Mouse (Mus musculus) CH12.LX (cell line): ENCODE data around the gene Vav1. TPM values are rescaled to one million over a fixed set of nuclear protein-coding genes. Genes with fewer than 3 reads are reported as not detected.

Experiments
- DNase-seq: peaks from one replicate; pipeline ENCODE4 v3.0.0-alpha.2; 2013; ENCODE audit errors: extremely low read depth
- H3K27ac ChIP-seq: 2 replicates; pipeline ENCODE4 v1.5.1; 2012; ENCODE audit warnings: low read depth, mild to moderate bottlenecking, control low read depth, moderate library complexity; ENCODE audit not compliant: insufficient read depth
- H3K27me3 ChIP-seq: replicated peaks from 2 replicates; pipeline ENCODE3; 2012; ENCODE audit warnings: inconsistent platforms
- H3K36me3 ChIP-seq, 2 experiments: replicated peaks in 1 of 2; 2 replicates each; pipeline versions ENCODE3 to v1.6.1; 2012; ENCODE audit warnings: inconsistent platforms in 1 of 2, low read length in 1 of 2, mild to moderate bottlenecking in 1 of 2, mixed read lengths in 1 of 2, moderate library complexity in 1 of 2; ENCODE audit not compliant: control insufficient read depth in 1 of 2, insufficient read depth in 1 of 2
- H3K4me1 ChIP-seq, 2 experiments: 2 replicates each; pipeline ENCODE4 v1.6.1; 2012; ENCODE audit warnings: inconsistent platforms in 1 of 2, moderate library complexity in 1 of 2; ENCODE audit not compliant: insufficient read depth in 2 of 2, control insufficient read depth in 1 of 2
- H3K4me2 ChIP-seq: 2 replicates; pipeline ENCODE4 v1.6.1; 2012; ENCODE audit warnings: low read depth, mild to moderate bottlenecking, control low read depth; ENCODE audit not compliant: poor library complexity, insufficient read depth, severe bottlenecking
- H3K4me3 ChIP-seq, 3 experiments: fragments of 150-350 bp in 1 of 3; sonication (generic) in 1 of 3; replicated peaks in 1 of 3; 2 replicates each; pipeline versions ENCODE3 to v1.5.1; 2011 to 2012; ENCODE audit warnings: low read depth in 2 of 3, low read length in 2 of 3, mild to moderate bottlenecking in 2 of 3, moderate library complexity in 2 of 3, control low read depth in 1 of 3, improper control_type of control experiment in 1 of 3, inconsistent platforms in 1 of 3, mixed read lengths in 1 of 3; ENCODE audit not compliant: poor library complexity in 1 of 3
- H3K79me2 ChIP-seq: replicated peaks from 2 replicates; pipeline ENCODE4 v1.6.1; 2012; ENCODE audit warnings: mild to moderate bottlenecking, moderate library complexity; ENCODE audit not compliant: control insufficient read depth, poor library complexity, insufficient read depth, severe bottlenecking; ENCODE audit errors: extremely low read depth
- H3K9ac ChIP-seq: 2 replicates; pipeline ENCODE4 v1.6.1; 2012; ENCODE audit warnings: low read depth, mild to moderate bottlenecking, control low read depth, moderate library complexity; ENCODE audit not compliant: insufficient read depth
- H3K9me3 ChIP-seq: replicated peaks from 2 replicates; pipeline ENCODE3; 2012; ENCODE audit warnings: low read length, inconsistent platforms, mixed read lengths
- BHLHE40 ChIP-seq: IDR thresholded peaks from 2 replicates; pipeline ENCODE4 v1.6.1; 2011; ENCODE audit warnings: mild to moderate bottlenecking, low read depth, low read length, improper control_type of control experiment
- CHD1 ChIP-seq: IDR thresholded peaks from 2 replicates; pipeline ENCODE4 v1.6.1; 2012; ENCODE audit warnings: low read depth, low read length, improper control_type of control experiment, inconsistent platforms
- CHD2 ChIP-seq: IDR thresholded peaks from 2 replicates; pipeline ENCODE4 v1.6.1; 2011; ENCODE audit warnings: low read length, improper control_type of control experiment
- CTCF ChIP-seq, 2 experiments: IDR thresholded peaks in 1 of 2; conservative IDR thresholded peaks in 1 of 2; 2 replicates each; pipeline ENCODE4 v1.5.1; 2011 to 2012; ENCODE audit warnings: low read depth in 2 of 2, low read length in 2 of 2, improper control_type of control experiment in 1 of 2, inconsistent platforms in 1 of 2, mild to moderate bottlenecking in 1 of 2, moderate library complexity in 1 of 2
- E2F4 ChIP-seq: IDR thresholded peaks from 2 replicates; pipeline ENCODE4 v1.6.1; 2011; ENCODE audit warnings: low read depth, low read length, improper control_type of control experiment; ENCODE audit not compliant: insufficient replicate concordance
- ELF1 ChIP-seq: IDR thresholded peaks from 2 replicates; pipeline ENCODE4 v1.6.1; 2014; ENCODE audit warnings: low read depth, mild to moderate bottlenecking, inconsistent platforms, low read length, improper control_type of control experiment
- ETS1 ChIP-seq: conservative IDR thresholded peaks from 2 replicates; pipeline ENCODE4 v1.6.1; 2012; ENCODE audit warnings: low read depth, mild to moderate bottlenecking, inconsistent platforms, low read length, improper control_type of control experiment, moderate library complexity
- GABPA ChIP-seq: IDR thresholded peaks from 2 replicates; pipeline ENCODE4 v1.6.1; 2012; ENCODE audit warnings: low read depth, low read length, improper control_type of control experiment, inconsistent platforms; ENCODE audit not compliant: insufficient replicate concordance
- HCFC1 ChIP-seq: IDR thresholded peaks from 2 replicates; pipeline ENCODE4 v1.6.1; 2012; ENCODE audit warnings: low read depth, mild to moderate bottlenecking, inconsistent platforms, low read length, improper control_type of control experiment
- IRF4 ChIP-seq: IDR thresholded peaks from 2 replicates; pipeline ENCODE4 v1.6.1; 2014; ENCODE audit warnings: low read depth, mild to moderate bottlenecking, inconsistent platforms, low read length, improper control_type of control experiment
- JUN ChIP-seq: IDR thresholded peaks from 2 replicates; pipeline ENCODE4 v1.6.1; 2011; ENCODE audit warnings: low read depth, mild to moderate bottlenecking, low read length, improper control_type of control experiment, moderate library complexity; ENCODE audit not compliant: insufficient read depth
- JUND ChIP-seq: conservative IDR thresholded peaks from 2 replicates; pipeline ENCODE4 v1.6.1; 2011; ENCODE audit warnings: low read depth, low read length, improper control_type of control experiment
- KAT2A ChIP-seq: IDR thresholded peaks from 2 replicates; pipeline ENCODE4 v1.6.1; 2012; ENCODE audit warnings: low read length, improper control_type of control experiment, inconsistent platforms; ENCODE audit not compliant: insufficient replicate concordance
- MAX ChIP-seq: IDR thresholded peaks from 2 replicates; pipeline ENCODE4 v1.6.1; 2011; ENCODE audit warnings: low read length, improper control_type of control experiment
- MAZ ChIP-seq: IDR thresholded peaks from 2 replicates; pipeline ENCODE4 v1.6.1; 2012; ENCODE audit warnings: low read depth, mild to moderate bottlenecking, inconsistent platforms, low read length, improper control_type of control experiment, moderate library complexity
- MEF2A ChIP-seq: IDR thresholded peaks from 2 replicates; pipeline ENCODE4 v1.6.1; 2014; ENCODE audit warnings: low read depth, mild to moderate bottlenecking, inconsistent platforms, low read length, improper control_type of control experiment, borderline replicate concordance
- MXI1 ChIP-seq: IDR thresholded peaks from 2 replicates; pipeline ENCODE4 v1.6.1; 2011; ENCODE audit warnings: mild to moderate bottlenecking, low read depth, low read length, improper control_type of control experiment
- MYC ChIP-seq: IDR thresholded peaks from 2 replicates; pipeline ENCODE4 v1.6.1; 2011; ENCODE audit warnings: low read depth, mild to moderate bottlenecking, improper control_type of control experiment, low read length
- NELFE ChIP-seq: IDR thresholded peaks from 2 replicates; pipeline ENCODE4 v1.6.1; 2011; ENCODE audit warnings: low read depth, low read length, improper control_type of control experiment
- NRF1 ChIP-seq: IDR thresholded peaks from 2 replicates; pipeline ENCODE4 v1.6.1; 2014; ENCODE audit warnings: low read depth, mild to moderate bottlenecking, inconsistent platforms, low read length, improper control_type of control experiment, moderate library complexity
- PAX5 ChIP-seq: IDR thresholded peaks from 2 replicates; pipeline ENCODE4 v1.6.1; 2012; ENCODE audit warnings: low read length, inconsistent platforms, mixed read lengths
- POLR2AphosphoS2 ChIP-seq: IDR thresholded peaks from 2 replicates; pipeline ENCODE4 v1.6.1; 2011; ENCODE audit warnings: low read depth, low read length, improper control_type of control experiment
- RAD21 ChIP-seq: IDR thresholded peaks from 2 replicates; pipeline ENCODE4 v1.6.1; 2011; ENCODE audit warnings: low read depth, mild to moderate bottlenecking, low read length, improper control_type of control experiment, moderate library complexity
- RCOR1 ChIP-seq: conservative IDR thresholded peaks from 2 replicates; pipeline ENCODE4 v1.6.1; 2012; ENCODE audit warnings: low read depth, mild to moderate bottlenecking, inconsistent platforms, low read length, improper control_type of control experiment
- SIN3A ChIP-seq: IDR thresholded peaks from 2 replicates; pipeline ENCODE4 v1.6.1; 2012; ENCODE audit warnings: low read length, improper control_type of control experiment, inconsistent platforms
- SMC3 ChIP-seq: IDR thresholded peaks from 2 replicates; pipeline ENCODE4 v1.6.1; 2011; ENCODE audit warnings: low read depth, low read length, improper control_type of control experiment
- TBP ChIP-seq: conservative IDR thresholded peaks from 2 replicates; pipeline ENCODE4 v1.6.1; 2011; ENCODE audit warnings: low read depth, low read length, improper control_type of control experiment
- TCF12 ChIP-seq: IDR thresholded peaks from 2 replicates; pipeline ENCODE4 v1.6.1; 2014; ENCODE audit warnings: low read depth, mild to moderate bottlenecking, inconsistent platforms, low read length, improper control_type of control experiment
- UBTF ChIP-seq: IDR thresholded peaks from 2 replicates; pipeline ENCODE4 v1.6.1; 2012; ENCODE audit warnings: low read depth, mild to moderate bottlenecking, inconsistent platforms, low read length, improper control_type of control experiment, moderate library complexity
- USF1 ChIP-seq: IDR thresholded peaks from 2 replicates; pipeline ENCODE4 v1.6.1; 2014; ENCODE audit warnings: low read depth, mild to moderate bottlenecking, inconsistent platforms, low read length, improper control_type of control experiment
- ZC3H11A ChIP-seq: IDR thresholded peaks from 2 replicates; pipeline ENCODE4 v1.6.1; 2012; ENCODE audit warnings: low read depth, mild to moderate bottlenecking, inconsistent platforms, low read length, improper control_type of control experiment
- ZKSCAN1 ChIP-seq: IDR thresholded peaks from 2 replicates; pipeline ENCODE4 v1.6.1; 2012; ENCODE audit warnings: low read depth, inconsistent platforms, low read length, improper control_type of control experiment, borderline replicate concordance
- ZMIZ1 ChIP-seq: IDR thresholded peaks from 2 replicates; pipeline ENCODE4 v1.6.1; 2012; ENCODE audit warnings: low read depth, mild to moderate bottlenecking, inconsistent platforms, low read length, improper control_type of control experiment
- ZNF384 ChIP-seq: IDR thresholded peaks from 2 replicates; pipeline ENCODE4 v1.6.1; 2012; ENCODE audit warnings: low read depth, low read length, improper control_type of control experiment, inconsistent platforms
- dilution Hi-C: fragments of 300-500 bp; cut with MboI; formaldehyde crosslinking; loops from 2 replicates; pipeline ENCODE4 v1.14.3; 2020; ENCODE audit warnings: low sequenced_read_pairs; ENCODE audit not compliant: extremely low pct_unique_long_range_greater_than_20kb, extremely low pct_ligation_motif_present
- in situ Hi-C: fragments of 300-500 bp; cut with MboI; formaldehyde crosslinking; loops from 3 replicates; pipeline ENCODE4 v1.14.3; 2019; ENCODE audit warnings: low sequenced_read_pairs, low pct_ligation_motif_present, low pct_unique_long_range_greater_than_20kb, mixed read lengths
- polyA plus RNA-seq: library from polyadenylated mRNA; unstranded; fragments of >175 nt; gene quantifications from 2 replicates; pipeline ENCODE4 v1.2.1, GENCODE M21; 2012; ENCODE audit warnings: low read depth; ENCODE audit not compliant: insufficient read length
- total RNA-seq, 2 experiments: library from RNA; depleted of rRNA; stranded (reverse); fragments of 300-350 nt in 1 of 2; fragments of >200 nt in 1 of 2; gene quantifications; 2 replicates each; pipeline ENCODE4 v1.2.3; 2012 to 2014

The Vav1 gene
- total and polyA plus RNA-seq, 3 experiments, result 60.3 to 90.9 (median 84.3) TPM

GRCm38 (mm10) chr17:57276634-57277121 is 2.2 kb upstream of the Vav1 start:
- TF ChIP-seq HCFC1 (peak; percentile 54), ETS1 (no peak; the same call in 1 of the 2 replicates), CHD1 (0 out of 2 replicates have a peak, but pooled peaks have one; percentile 70), USF1 (no peak), CTCF (conservative IDR thresholded peaks at IDR 0.05 in 1 of 2, IDR thresholded peaks at IDR 0.05 in 1 of 2; ENCODE audit: low read depth in 2 of 2, low read length in 2 of 2) (peak; percentile 82 to 90), JUN (no peak), NRF1 (no peak), RAD21 (peak; percentile 57), CHD2 (no peak), ZC3H11A (no peak), KAT2A (no peak), MAX (0 out of 2 replicates have a peak, but pooled peaks have one; percentile 43), IRF4 (peak; percentile 72), ZNF384 (no peak), ZKSCAN1 (no peak), BHLHE40 (peak; percentile 47), UBTF (0 out of 2 replicates have a peak, but pooled peaks have one; percentile 21), MAZ (peak; percentile 90), MEF2A (0 out of 2 replicates have a peak, but pooled peaks have one; percentile 62), NELFE (peak; percentile 57; the same call in 1 of the 2 replicates), MYC (peak; percentile 74), ELF1 (peak; percentile 55; the same call in 1 of the 2 replicates), GABPA (no peak), JUND (0 out of 2 replicates have a peak, but pooled peaks have one; percentile 22), PAX5 (no peak), SIN3A (peak; percentile 86), E2F4 (no peak), SMC3 (peak; percentile 73), TCF12 (no peak), TBP (no peak), MXI1 (no peak; the same call in 1 of the 2 replicates), POLR2AphosphoS2 (no peak), RCOR1 (no peak), ZMIZ1 (no peak)
- Histone ChIP-seq H3K36me3 (peaks cover 0 to 5% of the 10 kb centered on the region in 2 experiments), H3K4me2 (peak overlapping the region; percentile 87), H3K27ac (peak overlapping the region; percentile 86), H3K4me3 (peak overlapping the region; percentile 52 to 74 (median 62)), H3K27me3 (peaks cover 3% of the 10 kb centered on the region), H3K79me2 (peaks cover 17% of the 10 kb centered on the region), H3K4me1 (peaks cover 17 to 48% of the 10 kb centered on the region in 2 experiments), H3K9me3 (no peaks in the 10 kb centered on the region), H3K9ac (peak overlapping the region; percentile 14)
- dilution Hi-C loops (no loop called here), in situ Hi-C loops (no loop called here)
- peak; percentile 94 for DNase-seq
